Mouse (Mus musculus): ENCODE data around the gene Tmem121. TPM values are rescaled to one million over a fixed set of nuclear protein-coding genes. Genes with fewer than 3 reads are reported as not detected.
"Not testable (repeated sequence)": the region's sequence is repeated elsewhere in the genome, so short reads cannot be mapped to it uniquely, and the experiment has no call there.

Tmem121 gene
- total RNA-seq, 2 experiments from 2014 or later, result 0.74 TPM; not detected in 1

DNA sequence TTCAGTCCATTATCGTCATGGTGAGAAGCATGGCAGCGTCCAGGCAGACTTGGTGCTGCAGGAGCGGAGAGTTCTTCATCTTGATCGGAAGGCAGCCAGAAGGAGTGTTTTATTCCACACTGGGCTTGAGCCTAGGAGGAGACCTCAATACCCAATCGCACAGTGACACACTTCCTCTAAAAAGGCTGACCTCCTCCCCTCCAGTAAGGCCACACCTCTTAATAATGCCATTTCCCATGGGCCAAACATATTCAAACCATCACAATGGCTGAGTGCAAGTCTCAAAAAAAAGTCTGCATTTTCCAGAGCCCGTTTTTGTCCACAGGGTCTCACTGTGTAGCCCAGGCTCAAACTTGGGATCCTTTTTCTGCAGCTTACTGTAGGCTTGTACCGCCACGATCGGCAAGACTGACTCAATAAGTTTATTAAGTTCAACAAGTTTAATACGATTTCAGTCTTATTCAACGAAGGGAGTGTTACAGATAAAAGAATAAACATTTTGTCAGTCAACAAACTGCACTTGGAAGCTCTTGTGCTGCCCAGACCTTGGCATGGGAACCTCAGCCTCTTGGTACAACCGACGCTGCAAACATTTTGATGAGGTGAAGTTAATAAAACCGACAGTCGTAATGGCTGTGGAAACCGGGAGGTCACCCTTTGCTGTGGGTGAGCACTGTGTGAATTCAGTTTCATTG lies 29.4 kb downstream of the Tmem121 start:
- ATAC-seq (replicated peaks; ENCODE audit: low FRiP score, low TSS enrichment, poor library complexity, severe bottlenecking), result no peak

DNA sequence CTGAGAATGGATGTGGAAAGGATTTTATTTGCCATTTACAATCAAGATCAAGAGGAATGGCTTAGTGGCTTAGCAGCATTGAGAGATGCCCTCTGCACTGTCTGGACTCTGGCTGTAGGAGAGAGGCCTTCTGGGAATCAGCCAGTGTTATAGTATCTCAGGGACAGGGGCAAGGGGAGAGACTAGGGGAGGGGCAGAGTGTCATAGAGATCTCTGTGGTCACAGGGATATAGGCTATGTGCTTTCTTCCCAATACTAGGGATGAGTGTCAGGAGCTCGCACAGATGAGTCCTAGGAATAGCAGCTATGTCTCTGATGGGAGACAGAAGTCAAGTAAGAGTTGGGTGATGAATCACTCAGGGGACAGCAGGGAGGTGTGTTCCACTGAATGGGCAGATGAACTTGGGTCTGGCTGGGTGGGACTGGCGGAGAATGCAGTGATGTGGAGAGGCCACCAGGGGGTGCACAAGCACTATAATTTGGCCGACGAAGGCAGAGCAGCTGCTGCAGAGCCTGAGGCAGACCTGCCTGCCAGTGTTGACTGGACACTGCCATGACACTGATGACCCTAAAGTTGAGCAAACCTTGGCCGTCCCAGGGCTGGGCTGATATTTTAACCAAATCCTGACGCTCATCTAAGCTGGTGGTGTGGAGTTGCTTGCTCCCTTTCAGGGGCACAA lies 30.1 kb downstream of the Tmem121 start:
- peak; percentile 58 for ATAC-seq (replicated peaks; ENCODE audit: low FRiP score, low TSS enrichment, poor library complexity, severe bottlenecking)

DNA sequence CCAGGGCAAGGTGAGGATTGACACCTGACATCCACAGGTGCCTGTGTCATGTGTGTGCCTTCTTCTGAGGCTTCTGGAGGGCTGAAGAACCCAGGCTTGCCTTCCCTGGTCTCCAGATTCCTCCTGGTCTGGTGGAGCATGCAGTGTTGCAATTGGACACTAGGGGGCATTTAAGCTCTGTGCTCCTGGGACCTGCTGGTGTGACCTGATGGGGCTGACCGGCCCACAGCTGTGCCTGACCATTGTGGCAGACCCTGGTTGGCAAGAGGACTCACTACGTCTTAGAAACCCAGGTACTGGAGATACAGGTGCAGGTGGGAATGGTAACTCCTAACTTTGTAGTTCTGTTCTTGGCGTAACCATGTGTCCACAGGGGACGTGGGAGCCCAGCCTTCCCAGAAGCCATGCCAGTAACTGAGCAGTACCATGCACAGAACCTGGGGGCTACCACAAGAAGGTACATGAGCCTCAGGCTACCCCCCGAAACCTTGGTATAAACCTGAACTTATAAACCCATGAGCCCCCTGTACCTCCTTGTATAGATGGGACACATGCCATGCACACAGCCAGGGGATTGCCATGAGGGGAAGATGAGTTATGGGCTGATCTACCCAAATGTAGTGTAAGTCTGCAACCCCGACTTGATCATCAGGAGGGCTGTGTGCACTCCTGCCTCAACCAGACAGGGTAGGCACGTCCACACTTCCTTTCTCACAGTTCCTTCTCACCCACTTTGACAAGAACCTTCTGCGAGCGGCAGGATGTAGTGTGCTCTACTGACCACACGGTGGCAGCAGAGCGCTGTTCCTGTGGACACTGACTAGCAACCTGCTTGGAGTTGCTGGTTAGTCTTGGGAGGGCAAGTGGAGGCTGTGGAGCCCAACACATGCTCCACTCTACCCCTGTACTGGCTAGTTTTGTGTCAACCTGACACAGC lies 31.8 kb downstream of the Tmem121 start:
- ATAC-seq (replicated peaks; ENCODE audit: low FRiP score, low TSS enrichment, poor library complexity, severe bottlenecking), result peak; percentile 44

DNA sequence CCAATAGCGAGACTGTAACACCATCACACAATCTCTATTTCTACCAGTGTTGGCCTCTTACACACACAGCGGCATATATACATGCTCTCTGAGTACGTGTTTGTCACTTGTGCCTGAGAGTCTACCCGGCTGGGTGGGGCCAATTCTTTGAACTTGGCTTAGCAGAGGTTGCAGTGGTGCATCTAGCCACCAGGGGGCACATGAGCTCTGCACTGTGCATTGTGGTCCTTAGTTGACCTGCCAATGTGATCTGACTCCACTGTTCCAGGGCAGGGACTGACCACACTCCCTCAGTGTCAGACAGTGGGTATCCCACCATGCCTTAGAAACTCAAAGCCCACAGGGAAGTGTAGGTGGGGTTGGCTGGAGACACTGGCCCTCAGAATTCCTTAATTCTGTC lies 34.1 kb downstream of the Tmem121 start:
- ATAC-seq (replicated peaks; ENCODE audit: low FRiP score, low TSS enrichment, poor library complexity, severe bottlenecking), result peak; percentile 43

DNA sequence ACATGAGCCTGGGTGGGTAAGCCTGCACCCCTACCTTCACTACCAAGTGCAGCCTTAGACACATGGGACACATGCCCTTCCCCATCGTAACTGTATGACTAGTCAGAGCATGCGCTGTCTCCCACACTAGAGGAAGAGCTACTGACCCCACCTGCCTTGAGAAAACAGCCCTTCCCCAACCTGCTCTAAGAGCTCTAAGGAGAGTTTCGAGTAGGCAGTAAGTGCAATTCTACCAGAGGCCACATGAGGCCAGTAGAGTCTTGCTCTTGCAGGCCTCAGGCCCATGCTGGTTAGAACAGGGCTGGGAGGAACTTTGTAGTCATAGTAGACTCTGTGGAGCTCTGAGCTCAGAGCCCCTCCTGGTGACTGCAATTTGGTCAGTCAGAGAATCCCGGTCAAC lies 34.7 kb downstream of the Tmem121 start:
- peak; percentile 24; the same call in 1 of the 2 replicates for ATAC-seq (replicated peaks; ENCODE audit: low FRiP score, low TSS enrichment, poor library complexity, severe bottlenecking)

DNA sequence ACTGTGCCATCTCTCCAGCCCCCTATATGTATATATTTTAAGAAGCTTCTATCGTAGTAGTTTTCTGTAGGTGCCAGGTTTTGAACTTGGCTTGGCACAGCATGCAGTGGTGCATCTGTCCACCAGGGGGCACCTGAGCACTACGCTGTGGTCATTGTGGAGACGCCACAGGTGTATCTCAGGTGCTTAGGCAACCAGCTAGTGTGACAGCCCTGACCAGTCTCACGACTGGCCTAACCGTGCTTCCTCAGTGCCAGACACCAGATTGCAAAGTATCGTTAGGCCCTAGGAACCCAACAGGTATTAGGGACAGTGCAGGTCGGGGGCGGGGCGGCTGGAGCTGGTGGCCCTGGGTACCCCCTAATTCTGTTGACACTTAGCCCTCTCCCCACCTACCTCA lies 35.6 kb downstream of the Tmem121 start:
- no peak for ATAC-seq (replicated peaks; ENCODE audit: low FRiP score, low TSS enrichment, poor library complexity, severe bottlenecking)

DNA sequence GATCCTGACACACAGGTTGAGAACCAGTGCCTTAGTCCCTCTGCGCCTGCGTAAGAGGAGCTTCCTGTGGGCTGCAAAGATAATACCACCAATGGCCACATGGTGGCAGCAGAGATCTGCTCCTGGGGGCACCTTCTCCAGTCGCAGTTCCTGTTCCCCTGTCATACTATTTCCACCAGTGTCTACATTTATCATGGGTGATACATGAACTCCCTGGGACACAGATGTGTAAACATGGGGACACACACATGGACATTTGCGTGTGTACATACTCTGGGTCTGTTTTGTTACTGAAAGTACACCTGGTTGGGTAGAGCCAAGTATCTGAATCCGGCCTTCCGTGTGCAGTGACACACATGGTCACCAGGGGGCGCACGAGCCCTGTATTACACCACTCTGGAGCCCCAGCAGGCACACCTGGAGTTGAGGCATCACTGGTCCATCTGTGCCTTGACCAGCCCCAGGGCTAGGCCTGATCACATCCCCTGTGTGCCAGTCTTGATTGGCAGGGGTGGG lies 36.4 kb downstream of the Tmem121 start:
- peak; percentile 57 for ATAC-seq (replicated peaks; ENCODE audit: low FRiP score, low TSS enrichment, poor library complexity, severe bottlenecking)

DNA sequence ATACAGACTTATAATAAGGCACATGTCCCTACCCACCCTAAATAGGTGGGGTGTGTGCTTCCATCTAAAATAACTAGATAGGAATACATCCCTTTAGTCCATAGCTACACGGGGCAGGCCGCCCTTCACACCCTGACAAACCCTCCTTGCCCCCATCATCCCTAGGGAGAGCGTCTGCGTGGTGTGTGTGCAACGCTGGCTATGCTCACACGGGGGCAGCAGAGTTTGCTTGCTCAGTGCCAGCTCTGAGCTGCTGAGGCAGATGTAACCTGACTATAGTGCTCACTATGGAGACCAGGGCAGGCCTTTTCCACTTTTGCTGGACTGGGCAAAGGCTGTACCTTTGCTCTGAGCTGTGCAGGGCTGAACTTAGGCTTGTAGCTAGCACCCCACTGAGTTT lies 37.0 kb downstream of the Tmem121 start:
- peak; percentile 38 for ATAC-seq (replicated peaks; ENCODE audit: low FRiP score, low TSS enrichment, poor library complexity, severe bottlenecking)

DNA sequence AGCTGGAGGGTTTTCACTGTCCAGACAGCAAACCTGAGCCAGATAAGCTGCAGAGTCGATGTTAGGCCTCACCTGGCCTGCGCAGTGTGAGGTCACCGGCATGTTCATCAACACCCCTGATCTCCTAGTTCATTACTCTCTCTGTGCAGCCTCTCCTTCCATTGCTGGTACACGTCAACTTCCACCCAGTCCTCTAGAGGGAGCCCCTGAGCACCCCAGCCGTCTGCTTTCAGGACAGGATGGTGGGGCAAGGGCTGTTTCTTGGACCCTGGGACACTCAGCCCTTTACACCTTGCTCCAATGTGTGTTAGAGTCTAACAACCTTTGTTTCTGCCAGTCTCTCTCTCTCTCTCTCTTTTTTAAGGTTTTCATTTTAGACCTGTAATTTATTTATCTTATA lies 38.5 kb downstream of the Tmem121 start:
- 0 out of 2 replicates have a peak, but pooled peaks have one; percentile 12 for ATAC-seq (replicated peaks; ENCODE audit: low FRiP score, low TSS enrichment, poor library complexity, severe bottlenecking)

DNA sequence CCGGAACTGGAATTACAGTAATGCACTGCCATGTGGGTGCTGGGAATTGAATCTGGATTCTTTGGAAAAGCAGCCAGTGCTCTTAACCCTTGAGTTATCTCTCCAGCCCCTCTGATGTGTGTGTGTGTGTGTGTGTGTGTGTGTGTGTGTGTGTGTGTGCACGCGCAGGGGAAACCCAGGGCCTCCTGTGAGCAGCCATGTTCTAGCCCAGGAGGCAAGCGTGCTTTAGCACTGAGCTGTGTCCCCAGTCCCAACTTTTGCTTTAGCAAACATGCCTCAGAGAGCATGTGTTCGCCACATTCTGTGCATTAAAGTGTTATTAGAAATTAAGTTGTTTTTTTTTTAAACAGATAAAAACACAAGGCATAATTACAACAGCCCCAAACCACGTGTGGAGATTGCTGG lies 39.0 kb downstream of the Tmem121 start:
- ATAC-seq (replicated peaks; ENCODE audit: low FRiP score, low TSS enrichment, poor library complexity, severe bottlenecking), result no peak

DNA sequence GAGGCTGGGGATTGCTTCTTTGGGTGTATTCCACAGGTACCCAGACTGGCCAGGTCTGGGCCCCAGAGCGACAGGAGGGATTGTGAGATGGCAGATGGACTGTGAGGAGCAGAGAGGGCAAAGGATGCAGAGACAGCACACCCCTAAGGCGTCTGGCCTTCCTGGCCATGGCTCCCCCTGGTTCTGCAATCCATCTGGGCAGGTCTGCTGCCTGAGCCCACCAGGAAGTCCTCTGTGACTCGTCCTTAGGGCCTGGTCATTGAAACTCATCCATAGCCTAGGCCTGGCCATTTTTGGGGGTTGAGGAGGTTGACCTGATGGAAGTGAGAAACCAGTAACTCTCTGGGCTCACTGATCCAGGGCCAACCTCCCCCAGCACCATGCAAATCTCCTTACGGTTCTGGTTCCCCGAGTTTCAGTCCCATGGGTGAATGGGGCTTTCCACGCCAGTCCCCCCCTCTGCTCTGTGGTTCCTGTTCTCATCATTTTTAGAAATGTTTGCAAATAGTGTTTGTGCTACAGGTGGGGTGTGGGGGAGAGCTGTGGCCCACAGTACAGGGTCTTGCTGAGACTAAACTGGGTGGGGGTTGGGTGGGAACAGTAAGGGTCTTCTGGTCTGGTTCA lies 42.4 kb downstream of the Tmem121 start:
- no peak for ATAC-seq (replicated peaks; ENCODE audit: low FRiP score, low TSS enrichment, poor library complexity, severe bottlenecking)

DNA sequence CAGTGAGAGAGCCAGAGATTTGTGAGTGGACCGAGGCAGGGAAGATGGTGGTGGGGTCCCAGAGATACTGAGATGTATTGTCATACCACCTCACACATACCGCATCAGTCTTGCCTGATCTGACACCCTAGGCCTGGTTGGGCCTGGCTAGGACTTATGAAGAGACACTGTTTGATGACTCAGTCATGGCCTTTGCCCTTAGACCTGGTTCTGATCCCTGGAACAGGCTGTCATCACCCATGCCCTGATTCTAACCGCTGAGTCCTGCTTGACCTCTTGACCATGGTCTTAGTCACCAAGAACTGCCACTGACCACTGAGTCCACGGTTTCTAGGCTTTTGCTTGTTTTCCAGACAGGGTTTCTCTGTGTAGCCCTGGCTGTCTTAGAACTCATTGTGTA lies 45.0 kb downstream of the Tmem121 start:
- no peak for ATAC-seq (replicated peaks; ENCODE audit: low FRiP score, low TSS enrichment, poor library complexity, severe bottlenecking)

DNA sequence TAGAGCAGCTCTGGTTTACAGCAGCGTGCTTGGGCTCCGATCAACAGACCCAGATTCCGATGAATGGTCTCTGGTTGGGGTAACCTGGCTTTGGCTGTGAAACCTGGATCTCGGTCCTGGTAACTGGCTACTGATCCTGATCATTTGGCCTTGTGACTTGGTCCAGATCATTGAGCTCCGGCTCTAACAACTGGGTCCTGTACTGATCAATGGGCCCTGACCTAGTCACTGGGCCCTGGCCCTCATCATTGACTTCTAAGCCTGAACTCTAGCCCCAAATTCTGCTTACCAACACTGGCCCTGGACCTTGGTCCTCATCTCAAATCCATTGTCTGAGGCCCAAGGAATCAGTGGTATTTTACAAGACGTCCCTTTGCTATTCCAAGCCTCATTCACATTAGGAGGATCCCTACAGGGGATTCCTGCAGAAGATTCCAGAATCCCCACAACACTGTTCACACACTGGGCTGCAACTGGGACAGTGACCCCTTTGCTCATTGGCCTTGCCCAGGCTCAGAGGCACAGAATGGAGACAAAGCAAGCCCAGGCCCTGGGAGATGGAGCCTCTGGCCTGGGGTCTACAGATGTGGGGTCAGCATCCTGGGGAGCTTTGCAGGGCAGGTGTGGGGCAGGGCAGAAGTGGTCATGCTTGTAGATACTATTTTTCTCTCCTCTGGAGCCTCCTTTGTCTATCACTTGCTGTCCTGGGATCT lies 46.0 kb downstream of the Tmem121 start:
- ATAC-seq (replicated peaks; ENCODE audit: low FRiP score, low TSS enrichment, poor library complexity, severe bottlenecking), result not testable (repeated sequence)

DNA sequence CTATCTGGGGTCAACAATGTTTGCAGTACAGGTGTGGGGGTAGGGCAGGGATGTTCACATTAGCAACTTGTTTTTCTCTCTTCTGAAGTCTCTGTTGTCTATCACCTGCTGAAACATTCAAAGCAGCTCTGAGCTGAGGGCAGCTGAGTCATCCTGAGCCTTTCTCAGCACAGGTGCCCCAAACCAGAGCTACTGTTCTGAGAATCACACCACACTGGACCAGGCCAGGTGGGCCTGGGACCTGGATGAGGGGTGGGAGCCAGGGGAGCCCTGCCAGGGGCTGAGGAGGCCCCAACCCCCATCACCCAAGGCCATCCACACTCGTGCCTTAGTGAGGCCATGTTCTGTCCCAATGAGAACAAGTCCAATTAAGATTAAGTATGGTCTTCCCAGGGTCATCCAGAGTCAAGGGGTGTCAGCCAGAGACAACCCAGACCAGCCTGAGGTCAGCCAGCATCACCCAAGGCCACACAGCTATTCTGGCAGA lies 46.6 kb downstream of the Tmem121 start:
- not testable (repeated sequence) for ATAC-seq (replicated peaks; ENCODE audit: low FRiP score, low TSS enrichment, poor library complexity, severe bottlenecking)

Other genes with a start within 250 kb of the Tmem121 start
- 9.9 and 22.9 TPM in 2 replicates for gene Nudt14, start 243.8 kb upstream of the Tmem121 start, total RNA-seq (2014; fragmentation: Nextera tagmentation)
- gene Nudt14, start 243.8 kb upstream of the Tmem121 start, total RNA-seq (2017), result 1.9 and 7.5 TPM in 2 replicates
- gene Btbd6, start 209.4 kb upstream of the Tmem121 start, total RNA-seq (2014; fragmentation: Nextera tagmentation), result 4.2 and 6.5 TPM in 2 replicates
- gene Btbd6, start 209.4 kb upstream of the Tmem121 start, total RNA-seq (2017), result 5.0 and 8.7 TPM in 2 replicates
- 79.6 and 114 TPM in 2 replicates for gene Brf1, start 185.2 kb upstream of the Tmem121 start, total RNA-seq (2014; fragmentation: Nextera tagmentation)
- 58.8 and 83.3 TPM in 2 replicates for gene Brf1, start 185.2 kb upstream of the Tmem121 start, total RNA-seq (2017)
- 31.6 and 33.3 TPM in 2 replicates for gene Pacs2, start 171.4 kb upstream of the Tmem121 start, total RNA-seq (2014; fragmentation: Nextera tagmentation)
- 9.4 and 10.0 TPM in 2 replicates for gene Pacs2, start 171.4 kb upstream of the Tmem121 start, total RNA-seq (2017)
- 2.6 TPM in 1 of 2 replicates, not detected in the other for gene Tex22, start 111.4 kb upstream of the Tmem121 start, total RNA-seq (2014; fragmentation: Nextera tagmentation)
- not detected in 2 replicates for gene Tex22, start 111.4 kb upstream of the Tmem121 start, total RNA-seq (2017)
- gene Mta1, start 87.7 kb upstream of the Tmem121 start, total RNA-seq (2014; fragmentation: Nextera tagmentation), result 131 and 142 TPM in 2 replicates
- gene Mta1, start 87.7 kb upstream of the Tmem121 start, total RNA-seq (2017), result 30.7 and 54.1 TPM in 2 replicates
- gene Crip2, start 45.7 kb upstream of the Tmem121 start, total RNA-seq (2014; fragmentation: Nextera tagmentation), result 26.1 and 45.9 TPM in 2 replicates
- 11.6 and 18.2 TPM in 2 replicates for gene Crip2, start 45.7 kb upstream of the Tmem121 start, total RNA-seq (2017)
- gene Crip1, start 39.6 kb upstream of the Tmem121 start, total RNA-seq (2014; fragmentation: Nextera tagmentation), result 248 and 286 TPM in 2 replicates
- gene Crip1, start 39.6 kb upstream of the Tmem121 start, total RNA-seq (2017), result 191 and 258 TPM in 2 replicates
- gene Tedc1, start 29.5 kb upstream of the Tmem121 start, total RNA-seq (2014; fragmentation: Nextera tagmentation), result 13.5 and 29.1 TPM in 2 replicates
- gene Tedc1, start 29.5 kb upstream of the Tmem121 start, total RNA-seq (2017), result 10.7 and 15.7 TPM in 2 replicates